Mouse (Mus musculus) CH12.LX (cell line): ENCODE results near the gene Tdp1. TPM values are rescaled to one million over a fixed set of nuclear protein-coding genes. Genes with fewer than 3 reads are reported as not detected.
A peak's percentile ranks its signal among the peaks of the same experiment; 100 is the strongest.

ENCODE experiments used
- DNase-seq: peaks from one replicate; pipeline ENCODE4 v3.0.0-alpha.2; 2013; ENCODE audit errors: extremely low read depth
- H3K27ac ChIP-seq: 2 replicates; pipeline ENCODE4 v1.5.1; 2012; ENCODE audit warnings: low read depth, mild to moderate bottlenecking, control low read depth, moderate library complexity; ENCODE audit not compliant: insufficient read depth
- H3K27me3 ChIP-seq: replicated peaks from 2 replicates; pipeline ENCODE3; 2012; ENCODE audit warnings: inconsistent platforms
- H3K36me3 ChIP-seq, 2 experiments: replicated peaks in 1 of 2; 2 replicates each; pipeline versions ENCODE3 to v1.6.1; 2012; ENCODE audit warnings: inconsistent platforms in 1 of 2, low read length in 1 of 2, mild to moderate bottlenecking in 1 of 2, mixed read lengths in 1 of 2, moderate library complexity in 1 of 2; ENCODE audit not compliant: control insufficient read depth in 1 of 2, insufficient read depth in 1 of 2
- H3K4me1 ChIP-seq, 2 experiments: 2 replicates each; pipeline ENCODE4 v1.6.1; 2012; ENCODE audit warnings: inconsistent platforms in 1 of 2, moderate library complexity in 1 of 2; ENCODE audit not compliant: insufficient read depth in 2 of 2, control insufficient read depth in 1 of 2
- H3K4me2 ChIP-seq: 2 replicates; pipeline ENCODE4 v1.6.1; 2012; ENCODE audit warnings: low read depth, mild to moderate bottlenecking, control low read depth; ENCODE audit not compliant: poor library complexity, insufficient read depth, severe bottlenecking
- H3K4me3 ChIP-seq, 3 experiments: fragments of 150-350 bp in 1 of 3; sonication (generic) in 1 of 3; replicated peaks in 1 of 3; 2 replicates each; pipeline versions ENCODE3 to v1.5.1; 2011 to 2012; ENCODE audit warnings: low read depth in 2 of 3, low read length in 2 of 3, mild to moderate bottlenecking in 2 of 3, moderate library complexity in 2 of 3, control low read depth in 1 of 3, improper control_type of control experiment in 1 of 3, inconsistent platforms in 1 of 3, mixed read lengths in 1 of 3; ENCODE audit not compliant: poor library complexity in 1 of 3
- H3K79me2 ChIP-seq: replicated peaks from 2 replicates; pipeline ENCODE4 v1.6.1; 2012; ENCODE audit warnings: mild to moderate bottlenecking, moderate library complexity; ENCODE audit not compliant: control insufficient read depth, poor library complexity, insufficient read depth, severe bottlenecking; ENCODE audit errors: extremely low read depth
- H3K9ac ChIP-seq: 2 replicates; pipeline ENCODE4 v1.6.1; 2012; ENCODE audit warnings: low read depth, mild to moderate bottlenecking, control low read depth, moderate library complexity; ENCODE audit not compliant: insufficient read depth
- H3K9me3 ChIP-seq: replicated peaks from 2 replicates; pipeline ENCODE3; 2012; ENCODE audit warnings: low read length, inconsistent platforms, mixed read lengths
- BHLHE40 ChIP-seq: IDR thresholded peaks from 2 replicates; pipeline ENCODE4 v1.6.1; 2011; ENCODE audit warnings: mild to moderate bottlenecking, low read depth, low read length, improper control_type of control experiment
- CHD1 ChIP-seq: IDR thresholded peaks from 2 replicates; pipeline ENCODE4 v1.6.1; 2012; ENCODE audit warnings: low read depth, low read length, improper control_type of control experiment, inconsistent platforms
- CHD2 ChIP-seq: IDR thresholded peaks from 2 replicates; pipeline ENCODE4 v1.6.1; 2011; ENCODE audit warnings: low read length, improper control_type of control experiment
- CTCF ChIP-seq, 2 experiments: IDR thresholded peaks in 1 of 2; conservative IDR thresholded peaks in 1 of 2; 2 replicates each; pipeline ENCODE4 v1.5.1; 2011 to 2012; ENCODE audit warnings: low read depth in 2 of 2, low read length in 2 of 2, improper control_type of control experiment in 1 of 2, inconsistent platforms in 1 of 2, mild to moderate bottlenecking in 1 of 2, moderate library complexity in 1 of 2
- GABPA ChIP-seq: IDR thresholded peaks from 2 replicates; pipeline ENCODE4 v1.6.1; 2012; ENCODE audit warnings: low read depth, low read length, improper control_type of control experiment, inconsistent platforms; ENCODE audit not compliant: insufficient replicate concordance
- IRF4 ChIP-seq: IDR thresholded peaks from 2 replicates; pipeline ENCODE4 v1.6.1; 2014; ENCODE audit warnings: low read depth, mild to moderate bottlenecking, inconsistent platforms, low read length, improper control_type of control experiment
- MAFK ChIP-seq: IDR thresholded peaks from 2 replicates; pipeline ENCODE4 v1.6.1; 2011; ENCODE audit warnings: low read length, improper control_type of control experiment; ENCODE audit not compliant: insufficient replicate concordance
- MAX ChIP-seq: IDR thresholded peaks from 2 replicates; pipeline ENCODE4 v1.6.1; 2011; ENCODE audit warnings: low read length, improper control_type of control experiment
- MAZ ChIP-seq: IDR thresholded peaks from 2 replicates; pipeline ENCODE4 v1.6.1; 2012; ENCODE audit warnings: low read depth, mild to moderate bottlenecking, inconsistent platforms, low read length, improper control_type of control experiment, moderate library complexity
- MXI1 ChIP-seq: IDR thresholded peaks from 2 replicates; pipeline ENCODE4 v1.6.1; 2011; ENCODE audit warnings: mild to moderate bottlenecking, low read depth, low read length, improper control_type of control experiment
- MYC ChIP-seq: IDR thresholded peaks from 2 replicates; pipeline ENCODE4 v1.6.1; 2011; ENCODE audit warnings: low read depth, mild to moderate bottlenecking, improper control_type of control experiment, low read length
- NELFE ChIP-seq: IDR thresholded peaks from 2 replicates; pipeline ENCODE4 v1.6.1; 2011; ENCODE audit warnings: low read depth, low read length, improper control_type of control experiment
- POLR2A ChIP-seq: IDR thresholded peaks from 2 replicates; pipeline ENCODE4 v1.6.1; 2011; ENCODE audit warnings: low read depth, mild to moderate bottlenecking, improper control_type of control experiment, low read length
- RAD21 ChIP-seq: IDR thresholded peaks from 2 replicates; pipeline ENCODE4 v1.6.1; 2011; ENCODE audit warnings: low read depth, mild to moderate bottlenecking, low read length, improper control_type of control experiment, moderate library complexity
- SIN3A ChIP-seq: IDR thresholded peaks from 2 replicates; pipeline ENCODE4 v1.6.1; 2012; ENCODE audit warnings: low read length, improper control_type of control experiment, inconsistent platforms
- SMC3 ChIP-seq: IDR thresholded peaks from 2 replicates; pipeline ENCODE4 v1.6.1; 2011; ENCODE audit warnings: low read depth, low read length, improper control_type of control experiment
- TBP ChIP-seq: conservative IDR thresholded peaks from 2 replicates; pipeline ENCODE4 v1.6.1; 2011; ENCODE audit warnings: low read depth, low read length, improper control_type of control experiment
- TCF12 ChIP-seq: IDR thresholded peaks from 2 replicates; pipeline ENCODE4 v1.6.1; 2014; ENCODE audit warnings: low read depth, mild to moderate bottlenecking, inconsistent platforms, low read length, improper control_type of control experiment
- UBTF ChIP-seq: IDR thresholded peaks from 2 replicates; pipeline ENCODE4 v1.6.1; 2012; ENCODE audit warnings: low read depth, mild to moderate bottlenecking, inconsistent platforms, low read length, improper control_type of control experiment, moderate library complexity
- USF1 ChIP-seq: IDR thresholded peaks from 2 replicates; pipeline ENCODE4 v1.6.1; 2014; ENCODE audit warnings: low read depth, mild to moderate bottlenecking, inconsistent platforms, low read length, improper control_type of control experiment
- USF2 ChIP-seq: conservative IDR thresholded peaks from 2 replicates; pipeline ENCODE4 v1.6.1; 2011; ENCODE audit warnings: low read depth, low read length, improper control_type of control experiment
- ZC3H11A ChIP-seq: IDR thresholded peaks from 2 replicates; pipeline ENCODE4 v1.6.1; 2012; ENCODE audit warnings: low read depth, mild to moderate bottlenecking, inconsistent platforms, low read length, improper control_type of control experiment
- ZNF384 ChIP-seq: IDR thresholded peaks from 2 replicates; pipeline ENCODE4 v1.6.1; 2012; ENCODE audit warnings: low read depth, low read length, improper control_type of control experiment, inconsistent platforms
- dilution Hi-C: fragments of 300-500 bp; cut with MboI; formaldehyde crosslinking; loops from 2 replicates; pipeline ENCODE4 v1.14.3; 2020; ENCODE audit warnings: low sequenced_read_pairs; ENCODE audit not compliant: extremely low pct_unique_long_range_greater_than_20kb, extremely low pct_ligation_motif_present
- in situ Hi-C: fragments of 300-500 bp; cut with MboI; formaldehyde crosslinking; loops from 3 replicates; pipeline ENCODE4 v1.14.3; 2019; ENCODE audit warnings: low sequenced_read_pairs, low pct_ligation_motif_present, low pct_unique_long_range_greater_than_20kb, mixed read lengths
- polyA plus RNA-seq: library from polyadenylated mRNA; unstranded; fragments of >175 nt; gene quantifications from 2 replicates; pipeline ENCODE4 v1.2.1, GENCODE M21; 2012; ENCODE audit warnings: low read depth; ENCODE audit not compliant: insufficient read length
- total RNA-seq, 2 experiments: library from RNA; depleted of rRNA; stranded (reverse); fragments of 300-350 nt in 1 of 2; fragments of >200 nt in 1 of 2; gene quantifications; 2 replicates each; pipeline ENCODE4 v1.2.3; 2012 to 2014

Tdp1 gene
- total and polyA plus RNA-seq, 3 experiments: 16.9 to 53.7 (median 27.4) TPM

DNA sequence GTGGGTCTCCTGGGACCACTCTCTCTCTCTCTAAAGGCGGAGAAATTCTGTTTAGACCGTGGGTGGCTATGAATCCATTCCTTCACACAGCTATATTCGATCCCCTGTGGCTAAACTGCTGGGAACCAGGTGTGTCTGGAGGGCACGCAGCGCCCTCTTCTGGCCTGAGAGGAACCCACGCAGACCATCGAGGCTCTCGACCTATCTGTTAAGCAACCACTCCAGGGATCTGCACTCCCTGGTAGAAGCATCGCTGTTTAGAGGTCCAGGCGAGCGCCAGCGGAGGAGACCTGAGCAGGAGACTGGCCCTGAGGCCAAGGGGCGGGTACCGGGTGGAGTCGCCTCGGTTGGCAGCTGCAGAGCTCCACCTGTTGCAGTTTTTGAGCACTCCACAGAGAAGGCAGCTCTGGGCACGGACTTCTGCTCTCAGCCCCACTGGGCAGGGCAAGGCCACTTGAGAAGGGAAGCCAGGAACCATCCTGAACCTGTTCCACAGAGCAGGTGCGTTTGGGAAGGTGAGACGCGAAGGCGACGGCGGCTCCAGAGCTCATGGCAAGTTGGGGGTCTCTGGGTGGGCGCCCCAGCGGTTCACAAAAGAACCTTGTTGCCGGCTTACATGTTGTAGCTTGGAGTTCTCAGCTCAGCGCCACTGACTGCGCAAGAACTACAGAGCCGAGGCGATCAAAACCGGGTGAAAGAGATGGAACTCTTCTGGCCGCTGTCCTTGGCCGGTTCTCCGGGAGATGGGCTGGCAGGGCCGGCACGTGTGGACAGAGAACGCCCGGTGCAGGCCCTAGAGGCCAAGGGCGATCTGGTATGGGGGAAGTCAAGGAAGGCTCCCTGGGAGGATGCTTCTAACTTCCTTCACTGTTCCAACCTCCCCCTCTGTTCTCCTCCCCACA lies 80.2 kb downstream of the Tdp1 start, which contains the start of gene Kcnk13:
Gene Kcnk13, plus strand, starts transcription at position 199 of the 902 bp plus-strand sequence.
- Histone ChIP-seq H3K4me1 (peaks cover 5 to 24% of the 10 kb centered on the region in 2 experiments; a peak in 3 of 4 replicates), H3K36me3 (no peaks in the 10 kb centered on the region), H3K9me3 (peaks cover 11% of the 10 kb centered on the region), H3K9ac (peak within 1 kb of the TSS; percentile 9; the same call in 1 of the 2 replicates), H3K4me3 (peak within 1 kb of the TSS; percentile 1 to 51 (median 28)), H3K27me3 (peaks cover 51% of the 10 kb centered on the region), H3K27ac (no peak within 1 kb of the TSS)
- dilution Hi-C loops: no loop called here
- peak; percentile 82 for DNase-seq
- peak; percentile 60 to 85; a peak in 3 of 4 replicates for TF ChIP-seq CTCF (conservative IDR thresholded peaks at IDR 0.05 in 1 of 2, IDR thresholded peaks at IDR 0.05 in 1 of 2; ENCODE audit: low read depth in 2 of 2, low read length in 2 of 2)
- TF ChIP-seq UBTF: 0 out of 2 replicates have a peak, but pooled peaks have one; percentile 54
- TF ChIP-seq USF1: no peak
- 0 out of 2 replicates have a peak, but pooled peaks have one; percentile 17 for TF ChIP-seq NELFE
- TF ChIP-seq CHD1: no peak
- TF ChIP-seq TCF12: peak; percentile 38; the same call in 1 of the 2 replicates
- peak; percentile 64; the same call in 1 of the 2 replicates for TF ChIP-seq SIN3A
- TF ChIP-seq RAD21: peak; percentile 81
- TF ChIP-seq MYC: 0 out of 2 replicates have a peak, but pooled peaks have one; percentile 35
- TF ChIP-seq ZC3H11A: peak; percentile 29; the same call in 1 of the 2 replicates
- TF ChIP-seq BHLHE40: peak; percentile 65
- peak; percentile 83 for TF ChIP-seq SMC3
- TF ChIP-seq MXI1: peak; percentile 56; the same call in 1 of the 2 replicates
- no peak for TF ChIP-seq GABPA
- no peak for TF ChIP-seq MAZ
- no peak for TF ChIP-seq CHD2
- 0 out of 2 replicates have a peak, but pooled peaks have one; percentile 45 for TF ChIP-seq MAX
- peak; percentile 37; the same call in 1 of the 2 replicates for TF ChIP-seq IRF4
- no peak for TF ChIP-seq POLR2A
- no peak for TF ChIP-seq TBP
- TF ChIP-seq USF2: no peak
- TF ChIP-seq ZNF384: no peak
- TF ChIP-seq MAFK: no peak
- TF ChIP-seq, all 38 proteins: peak for 13
- in situ Hi-C loops: loop anchor here (10.0 kb wide), 1 partner anchor 880 kb away; no protein-coding TSS in a partner anchor
- Histone ChIP-seq H3K79me2 (no peaks in the 10 kb centered on the region), H3K4me2 (peak within 1 kb of the TSS; percentile 82)
